Mouse (Mus musculus): ENCODE results near the gene Frmd4a.
A peak's percentile ranks its signal among the peaks of the same experiment; 100 is the strongest.

Frmd4a gene

GRCm38 (mm10) chr2:4490845-4491244 is 473.3 kb downstream of the Frmd4a start:
- peak; percentile 42 for DNase-seq (ENCODE audit: low spot score)

DNA sequence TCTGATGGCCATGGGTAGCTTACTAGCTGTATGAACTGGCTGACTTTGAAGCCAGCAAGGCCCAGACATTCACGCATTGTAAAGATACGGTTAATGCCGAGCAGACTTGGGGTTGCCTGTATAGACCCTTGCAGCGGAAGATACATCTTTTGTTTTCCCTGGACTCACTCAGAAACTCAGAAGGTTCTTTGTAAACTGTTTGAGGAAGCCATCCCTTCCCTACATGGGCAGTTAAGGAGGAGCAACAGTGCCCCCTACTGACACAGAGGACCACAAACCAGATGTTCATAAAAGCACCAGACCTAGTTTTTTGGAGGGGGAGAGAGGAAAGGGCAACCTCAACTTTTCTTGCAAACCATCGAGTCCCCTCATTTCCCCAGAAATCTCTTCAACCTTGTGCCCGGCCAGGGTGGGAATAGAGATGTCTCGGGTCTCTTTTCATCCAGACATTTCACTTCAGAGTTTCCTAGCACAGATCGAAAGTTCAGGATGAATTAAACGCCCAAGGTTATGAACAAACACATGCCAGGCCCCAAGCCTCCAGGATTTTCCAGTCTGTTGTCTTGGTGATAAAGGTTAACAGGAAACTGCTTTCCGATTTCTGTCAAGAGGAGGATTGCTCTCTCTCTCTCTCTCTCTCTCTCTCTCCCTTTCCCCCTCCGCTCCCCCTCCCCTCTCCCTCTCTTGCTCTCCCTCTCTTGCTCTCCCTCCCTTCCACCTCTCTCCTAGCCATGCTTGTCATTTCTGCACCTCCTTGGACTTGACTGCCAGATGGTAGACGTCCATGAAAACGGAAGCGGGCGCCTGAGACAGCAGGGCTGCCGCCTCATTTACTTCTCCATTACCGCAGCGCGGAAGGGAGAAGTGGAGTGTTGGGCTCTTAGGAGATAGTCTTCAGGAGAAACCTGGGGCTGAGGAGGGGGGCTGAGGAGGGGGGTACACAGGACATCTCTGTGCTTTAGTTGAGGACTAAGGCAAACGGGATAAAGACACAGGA is 475.3 kb downstream of the Frmd4a start:
- DNase-seq (ENCODE audit: low spot score), result peak; percentile 67

DNA sequence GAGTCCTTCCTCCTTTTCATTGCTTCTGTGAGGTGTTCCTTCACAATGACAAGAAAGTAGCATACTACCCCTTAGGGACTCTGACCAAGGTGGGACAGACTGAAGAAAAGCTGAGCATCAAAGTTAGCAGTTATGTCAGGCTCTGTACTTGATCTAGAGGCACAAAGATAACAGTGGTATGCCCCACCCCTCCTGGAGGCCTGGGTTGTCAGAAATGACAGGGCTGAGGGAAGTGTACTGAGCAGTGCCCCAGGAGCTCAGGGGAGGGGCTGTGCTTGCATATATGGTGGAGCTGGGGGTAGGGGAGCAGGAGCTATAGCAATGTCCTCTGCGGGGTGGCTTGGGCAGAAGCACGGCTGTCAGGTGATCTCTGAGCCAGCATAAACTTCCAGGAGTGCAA is 477.0 kb downstream of the Frmd4a start:
- no peak for DNase-seq (ENCODE audit: low spot score)

DNA sequence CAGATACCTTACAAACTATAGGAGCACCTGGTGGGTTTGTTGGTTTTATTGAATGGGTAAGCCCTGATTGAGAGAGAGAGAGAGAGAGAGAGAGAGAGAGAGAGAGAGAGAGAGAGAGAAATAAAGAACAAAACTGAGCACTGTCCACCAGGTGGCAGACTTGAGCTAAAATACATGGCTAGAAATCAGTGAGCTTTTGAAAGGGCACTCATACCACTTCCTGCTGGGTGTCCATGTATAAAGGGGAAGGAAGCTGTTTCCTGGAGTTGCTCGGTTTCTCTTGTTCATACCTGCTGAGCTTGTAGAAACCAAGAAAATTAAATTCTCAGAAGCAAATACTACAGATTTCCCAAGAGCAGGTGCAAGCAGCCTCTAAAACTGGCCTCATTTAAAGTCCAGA is 481.7 kb downstream of the Frmd4a start:
- DNase-seq (ENCODE audit: low spot score), result peak; percentile 76

GRCm38 (mm10) chr2:4499916-4500315 is 482.4 kb downstream of the Frmd4a start:
- DNase-seq (ENCODE audit: low spot score), result no peak

DNA sequence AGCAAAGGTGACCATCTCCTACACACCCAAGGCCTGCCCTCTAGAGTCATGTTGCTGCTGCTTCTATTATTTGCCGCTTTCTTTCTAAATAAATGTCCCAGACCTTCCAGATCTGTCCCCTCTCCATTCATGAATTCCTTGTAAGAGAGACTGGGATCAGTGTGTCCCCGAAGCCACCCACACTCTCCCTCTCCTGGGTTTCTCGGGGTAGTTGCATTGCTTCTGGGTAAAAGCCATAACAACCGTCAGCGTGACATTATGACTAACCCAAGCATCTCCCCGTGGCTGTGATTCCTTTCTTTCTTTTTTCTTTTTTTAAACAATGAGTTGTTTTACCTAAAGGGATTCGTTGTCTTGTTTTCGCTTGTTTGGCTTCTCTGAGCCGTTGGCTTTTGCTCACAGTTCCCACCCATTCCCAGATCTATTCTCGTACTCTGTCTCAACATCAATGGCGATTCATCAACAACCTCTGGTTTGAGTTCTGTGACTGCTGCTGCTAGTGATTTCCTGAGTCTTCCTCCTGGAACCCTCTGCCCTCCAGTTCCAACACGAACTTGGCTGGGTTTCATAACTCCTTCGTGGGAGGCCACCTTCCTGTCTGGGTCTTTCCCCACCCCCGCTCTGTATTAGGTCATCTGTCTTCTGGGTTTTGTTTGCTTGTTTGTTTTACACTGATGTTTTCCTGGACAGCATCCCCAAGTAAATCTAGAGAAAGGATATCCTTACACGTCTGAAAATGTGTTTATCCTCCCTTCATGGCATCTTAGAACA is 483.9 kb downstream of the Frmd4a start:
- DNase-seq (ENCODE audit: low spot score), result no peak

DNA sequence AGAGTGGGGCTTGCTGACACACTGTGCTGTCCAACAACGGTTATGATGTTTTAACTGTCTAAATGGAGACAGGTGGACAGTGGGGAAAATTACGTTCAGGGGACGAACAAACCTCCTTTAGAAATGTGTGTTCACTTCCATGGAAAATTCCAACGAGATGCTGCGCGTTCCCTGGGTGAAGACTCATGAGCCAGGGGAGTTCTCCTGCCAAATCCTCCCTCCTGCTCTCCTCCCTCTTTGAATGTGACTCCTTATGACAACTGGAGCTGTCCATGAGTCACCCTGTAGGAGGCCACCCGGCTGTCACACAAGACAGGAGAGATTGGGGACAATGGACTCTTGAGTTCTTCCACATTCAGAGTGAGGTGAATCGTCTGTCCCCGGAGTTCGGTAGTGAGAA is 486.9 kb downstream of the Frmd4a start:
- no peak for DNase-seq (ENCODE audit: low spot score)

DNA sequence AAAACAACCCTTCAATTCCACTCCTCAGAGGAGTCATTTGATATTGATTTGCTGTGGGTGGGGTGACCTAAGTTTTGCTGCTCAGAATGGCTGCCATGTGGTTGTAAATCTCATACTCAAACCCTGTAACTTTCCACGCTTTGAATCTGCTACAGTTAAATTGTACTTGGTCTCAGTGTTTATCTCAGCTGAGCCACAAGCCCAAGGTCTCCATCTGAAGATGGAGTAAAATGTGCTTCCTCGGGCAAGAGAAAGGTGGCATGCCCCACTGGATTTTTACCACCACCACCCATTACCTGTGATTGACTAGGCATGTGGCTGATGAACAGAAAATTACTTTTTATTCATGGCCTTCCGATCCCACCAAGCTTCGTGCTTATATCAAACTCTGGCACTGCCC is 488.2 kb downstream of the Frmd4a start:
- no peak for DNase-seq (ENCODE audit: low spot score)

GRCm38 (mm10) chr2:4506659-4507058 is 489.1 kb downstream of the Frmd4a start:
- DNase-seq (ENCODE audit: low spot score), result no peak

DNA sequence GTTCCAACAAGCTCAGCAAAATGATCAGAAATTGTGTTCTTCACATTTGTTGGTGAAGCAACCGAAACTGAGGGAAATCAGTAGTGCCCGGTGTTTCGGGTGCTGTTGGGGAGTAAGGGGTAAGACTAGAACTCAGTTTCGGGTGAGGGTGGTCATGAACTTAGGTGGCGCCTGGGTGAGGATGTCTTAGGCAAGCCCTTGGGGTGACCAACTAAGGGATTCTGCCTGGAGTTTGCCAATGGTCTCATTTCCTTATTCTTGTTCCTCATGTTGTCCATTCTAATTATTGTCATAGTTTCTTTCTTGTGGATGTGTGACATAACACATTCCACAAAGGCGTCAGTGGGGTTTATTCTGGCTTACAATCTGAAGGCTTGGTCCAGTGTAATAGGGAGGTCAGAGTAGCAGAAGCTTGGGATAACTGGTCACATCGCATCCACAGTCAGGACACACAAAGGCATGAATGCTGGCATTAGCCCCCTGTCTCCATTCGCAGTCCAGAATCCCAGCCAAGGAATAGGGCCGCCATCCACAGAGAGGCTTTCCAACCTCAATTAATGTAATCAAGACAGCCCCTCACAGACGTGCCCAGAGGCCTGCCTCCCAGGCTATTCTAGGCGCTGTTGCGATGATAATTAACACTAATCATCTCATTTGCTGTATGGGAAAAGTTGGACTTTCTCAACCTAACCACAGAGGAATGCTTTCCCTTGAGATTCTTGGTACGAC is 490.5 kb downstream of the Frmd4a start:
- DNase-seq (ENCODE audit: low spot score), result no peak

DNA sequence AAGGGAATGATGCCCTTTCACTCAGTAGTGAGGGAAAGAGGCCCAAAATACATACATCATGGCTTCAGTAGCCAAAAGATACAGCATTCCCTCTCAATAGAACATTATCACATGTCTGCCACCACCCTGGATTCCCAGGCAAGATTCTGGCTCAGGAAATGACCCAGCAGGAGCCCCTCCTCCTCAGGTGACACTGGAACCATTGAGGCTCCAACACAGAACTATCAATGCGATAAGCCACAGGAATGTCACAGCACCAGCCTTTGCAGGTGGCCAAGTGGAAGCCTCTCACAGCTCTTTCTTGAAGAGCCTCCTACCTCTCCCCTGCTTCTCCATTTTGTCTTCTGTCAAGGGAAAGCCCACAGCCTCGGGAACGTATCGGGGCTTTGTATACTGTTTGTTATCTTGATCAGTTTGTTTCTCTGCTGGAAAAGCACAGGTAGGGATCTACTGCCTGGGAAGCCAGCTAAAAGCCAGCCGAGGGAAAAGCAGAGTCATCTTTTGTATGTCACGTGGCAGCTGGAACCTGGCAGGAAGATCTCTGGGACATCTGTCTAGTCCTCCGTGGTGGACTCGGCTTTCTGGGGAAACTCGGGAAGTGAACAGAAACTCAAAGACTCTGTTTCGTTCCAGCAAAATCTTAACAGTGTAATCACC is 491.6 kb downstream of the Frmd4a start:
- no peak for DNase-seq (ENCODE audit: low spot score)

- DNase-seq (ENCODE audit: low spot score), result no peak
These were observed 492.2 kb downstream of the Frmd4a start for GRCm38 (mm10) chr2:4509739-4510138.

- DNase-seq (ENCODE audit: low spot score), result no peak
These were observed 492.9 kb downstream of the Frmd4a start for GRCm38 (mm10) chr2:4510208-4511079.

- DNase-seq (ENCODE audit: low spot score), result no peak
These were observed 493.5 kb downstream of the Frmd4a start for GRCm38 (mm10) chr2:4511080-4511386.

- no peak for DNase-seq (ENCODE audit: low spot score)
These were observed 495.1 kb downstream of the Frmd4a start for GRCm38 (mm10) chr2:4512607-4513006.

- no peak for DNase-seq (ENCODE audit: low spot score)
These were observed 498.4 kb downstream of the Frmd4a start for GRCm38 (mm10) chr2:4515910-4516309.

- DNase-seq (ENCODE audit: low spot score), result peak; percentile 53
These were observed 499.5 kb downstream of the Frmd4a start for GRCm38 (mm10) chr2:4516819-4517552.

DNA sequence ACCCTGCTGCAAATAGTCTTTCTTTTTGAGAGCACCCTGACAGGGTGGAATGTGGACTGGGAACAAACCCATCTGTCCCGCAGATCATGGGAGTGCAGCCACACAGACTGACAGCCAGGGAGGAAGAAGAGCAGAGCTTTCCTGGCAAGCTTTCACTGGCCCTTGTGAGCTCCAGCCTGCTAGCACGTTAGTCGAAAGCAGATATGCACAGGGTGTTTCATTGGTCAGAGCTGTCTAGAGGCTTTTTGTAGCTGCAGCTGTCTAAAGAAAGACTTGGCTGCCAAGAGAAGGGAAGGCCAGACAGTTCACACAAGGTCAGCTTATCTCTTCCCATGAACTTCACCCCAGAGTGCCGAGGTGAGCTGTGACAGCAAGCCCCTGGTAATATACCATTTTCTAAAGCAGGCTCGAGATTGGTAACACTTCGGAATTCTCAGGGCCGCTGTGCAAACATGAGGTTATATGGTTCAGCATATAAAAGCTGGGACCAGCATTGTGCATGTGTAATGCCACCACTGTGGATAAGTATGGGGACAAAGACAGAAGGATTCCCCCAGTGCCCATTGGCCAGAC is 500.1 kb downstream of the Frmd4a start:
- peak; percentile 24 for DNase-seq (ENCODE audit: low spot score)

GRCm38 (mm10) chr2:4518549-4518948 is 501.0 kb downstream of the Frmd4a start:
- no peak for DNase-seq (ENCODE audit: low spot score)

All from MN1 (cell line).